Mouse (Mus musculus): Measurements from ENCODE around the gene H2afy.

Gene H2afy

DNA sequence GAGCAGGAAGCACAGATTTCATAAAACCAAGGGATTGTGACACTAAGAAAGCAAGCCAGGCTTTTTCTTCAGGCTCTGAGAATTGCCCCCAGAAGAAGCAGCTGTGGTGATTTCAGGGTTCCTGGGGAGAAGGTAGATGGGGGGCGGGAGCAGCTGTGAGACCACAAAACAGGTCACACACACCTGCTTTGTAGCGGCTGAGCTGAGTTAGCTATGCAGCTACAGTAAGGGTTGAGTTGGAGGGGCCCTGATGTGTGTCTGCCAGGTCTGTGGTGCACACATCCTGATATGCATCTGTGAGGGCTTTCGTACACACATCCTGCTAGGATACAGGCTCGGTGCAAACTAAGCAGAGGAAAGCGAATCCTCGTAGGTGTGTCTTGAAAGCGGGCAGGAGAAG, 110.1 kb downstream of the H2afy start:
- ChIA-PET POLR2A (interaction anchor here in 2 of 4 experiments (0.6 to 1.2 kb wide), 2 partner anchors 19 to 193 kb away, joined by 3 read pairs; no protein-coding TSS in a partner anchor), CTCF (interaction anchor here in 2 of 4 experiments (0.6 kb wide), 2 partner anchors 53 to 325 kb away, joined by 3 read pairs; no protein-coding TSS in a partner anchor)

DNA sequence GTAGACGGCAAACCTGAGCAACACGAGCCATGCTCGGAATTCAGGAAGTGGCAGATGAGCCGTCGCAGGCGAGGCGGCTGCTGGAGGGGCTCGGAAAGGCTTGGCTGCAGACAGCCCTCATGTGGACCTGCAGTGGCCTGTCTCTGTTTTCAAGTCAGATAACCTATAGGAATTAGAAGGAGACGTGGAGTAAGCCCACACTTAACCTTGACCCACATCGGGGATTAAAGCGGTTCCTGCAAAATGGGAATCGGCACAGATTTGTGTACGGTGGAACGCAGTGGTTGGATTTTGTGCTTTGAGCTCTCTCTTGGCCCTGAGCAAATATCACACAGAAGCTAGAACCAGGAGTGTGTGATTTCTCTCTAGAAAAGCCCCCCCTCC, 111.1 kb downstream of the H2afy start:
- CTCF ChIA-PET = no interaction called here
- POLR2A ChIA-PET = interaction anchor here in 1 of 4 experiments (1.2 kb wide), 1 partner anchor 18 kb away, joined by 3 read pairs; no protein-coding TSS in a partner anchor

DNA sequence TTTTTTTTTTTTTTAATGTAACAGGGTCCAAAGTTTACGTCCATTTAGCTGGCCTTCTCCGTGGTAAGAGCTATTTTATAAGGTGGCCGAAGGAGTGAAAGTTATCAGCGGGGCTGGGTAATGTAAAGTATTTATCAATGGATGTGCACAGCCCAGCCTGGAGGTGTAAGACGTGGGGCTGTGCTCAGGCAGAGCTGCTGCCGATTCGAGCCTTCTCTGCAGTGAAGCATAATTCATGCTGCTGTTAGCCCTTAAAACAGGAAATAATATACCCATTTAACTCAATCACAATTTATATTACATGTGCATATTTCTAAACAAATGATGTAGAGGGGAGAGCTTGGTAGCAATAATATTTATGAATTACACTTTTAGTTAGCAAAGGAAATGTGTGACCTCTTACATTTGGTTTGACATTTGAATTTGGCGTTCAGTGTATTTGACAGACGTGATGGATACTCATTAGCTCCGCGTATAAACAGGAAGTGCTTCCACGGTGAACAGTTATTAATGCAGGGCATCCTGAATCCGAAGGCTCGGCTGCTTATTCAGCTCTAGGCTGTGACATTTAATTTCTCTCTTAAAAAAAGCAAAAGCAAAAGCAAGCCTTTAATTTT, 111.6 kb downstream of the H2afy start:
- POLR2A ChIA-PET = interaction anchor here in 2 of 4 experiments (1.2 to 1.8 kb wide), 2 partner anchors 8 to 18 kb away, joined by 3 to 4 read pairs; no protein-coding TSS in a partner anchor
- CTCF ChIA-PET = interaction anchor here in 1 of 4 experiments (0.6 kb wide), 1 partner anchor 551 kb away, joined by 3 read pairs; no protein-coding TSS in a partner anchor

Measured in embryonic stem cell, embryonic (primary cell).